Mouse (Mus musculus): ENCODE measurements around the gene Prm3. TPM values are rescaled to one million over a fixed set of nuclear protein-coding genes. Genes with fewer than 3 reads are reported as not detected.

The Prm3 gene
- polyA plus RNA-seq (2017; shearing (Covaris generic)) = not detected

DNA sequence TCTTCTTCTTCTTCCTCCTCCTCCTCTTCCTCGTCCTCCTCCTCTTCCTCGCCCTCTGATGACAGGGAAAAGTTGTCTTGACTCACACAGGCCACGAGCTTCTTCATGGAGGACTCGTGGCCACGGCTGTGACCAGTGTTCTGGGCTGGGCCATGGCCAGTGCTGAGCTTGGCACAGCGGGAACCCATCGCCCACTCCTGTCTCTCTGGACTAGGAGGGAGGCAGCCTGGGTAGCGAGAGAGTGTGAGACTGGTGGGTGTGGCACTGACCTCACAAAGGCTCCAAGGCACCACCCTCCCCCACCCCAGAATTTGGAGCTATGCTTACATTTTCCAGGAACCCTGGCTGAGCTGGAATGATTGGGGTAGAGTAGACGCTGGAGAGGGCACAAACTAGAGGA is at the start of gene Prm3:
Gene Prm3 (minus strand): TSS at position 213 of the 400 bp plus-strand sequence.

DNA sequence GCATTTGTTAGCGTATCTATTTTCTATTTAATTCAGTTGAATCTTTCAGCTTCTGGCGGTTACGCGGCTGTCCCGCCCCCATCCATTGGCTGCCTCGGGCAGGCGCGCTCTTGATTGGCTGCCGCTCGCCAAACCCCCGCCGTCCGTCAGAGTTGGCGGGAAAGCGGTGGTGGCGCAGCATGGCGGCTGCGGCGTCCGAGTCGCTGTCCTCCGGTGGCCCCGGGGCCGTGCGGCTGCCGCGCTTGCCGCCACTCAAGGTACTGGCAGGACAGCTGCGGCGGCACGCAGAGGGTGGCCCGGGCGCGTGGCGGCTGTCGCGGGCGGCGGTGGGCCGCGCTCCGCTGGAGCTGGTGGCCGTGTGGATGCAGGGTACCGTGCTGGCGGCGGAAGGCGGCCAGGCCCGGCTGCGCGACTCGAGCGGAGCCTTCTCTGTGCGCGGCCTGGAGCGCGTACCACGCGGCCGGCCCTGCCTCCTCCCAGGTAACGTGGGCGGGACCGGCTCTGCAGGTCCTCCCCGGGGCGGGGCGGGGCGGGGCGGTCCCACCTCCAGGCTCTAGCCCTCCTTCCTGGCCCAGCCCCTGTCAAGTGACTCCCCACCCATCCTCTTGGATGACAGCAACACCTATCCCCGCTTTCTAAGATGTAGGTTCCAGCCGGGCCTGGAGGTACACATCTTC is 44.3 kb upstream of the Prm3 start, which contains the start of gene Rmi2:
Gene Rmi2 (plus strand): TSS at position 149 of the 677 bp plus-strand sequence.

DNA sequence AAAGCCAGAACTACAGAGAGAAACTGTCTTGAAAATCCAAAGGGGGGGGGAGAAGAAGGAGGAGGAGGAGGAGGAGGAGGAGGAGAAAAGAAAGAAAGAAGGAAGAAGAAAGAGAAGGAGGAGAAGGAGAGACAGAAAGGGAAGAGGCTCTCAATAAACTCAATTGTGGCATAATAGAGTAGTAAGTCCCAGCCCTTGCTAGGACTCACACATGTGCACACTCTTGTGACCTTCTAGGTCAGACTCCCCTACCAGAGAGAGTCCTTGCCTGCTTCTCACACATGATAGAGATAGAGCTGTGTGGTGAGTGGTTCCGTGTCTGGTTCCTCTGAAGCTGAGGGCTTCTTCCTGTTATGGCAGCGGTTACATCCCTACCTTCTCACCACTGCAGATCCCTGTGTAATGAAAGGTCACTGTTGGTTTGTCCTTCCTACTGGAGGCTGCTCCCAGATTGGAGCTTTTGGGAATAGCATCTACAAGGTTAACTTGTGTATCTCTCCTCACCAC is 22.2 kb upstream of the Prm3 start, which contains the start of gene Gm11172:
Gene Gm11172 (plus strand): TSS at position 51 of the 507 bp plus-strand sequence.

DNA sequence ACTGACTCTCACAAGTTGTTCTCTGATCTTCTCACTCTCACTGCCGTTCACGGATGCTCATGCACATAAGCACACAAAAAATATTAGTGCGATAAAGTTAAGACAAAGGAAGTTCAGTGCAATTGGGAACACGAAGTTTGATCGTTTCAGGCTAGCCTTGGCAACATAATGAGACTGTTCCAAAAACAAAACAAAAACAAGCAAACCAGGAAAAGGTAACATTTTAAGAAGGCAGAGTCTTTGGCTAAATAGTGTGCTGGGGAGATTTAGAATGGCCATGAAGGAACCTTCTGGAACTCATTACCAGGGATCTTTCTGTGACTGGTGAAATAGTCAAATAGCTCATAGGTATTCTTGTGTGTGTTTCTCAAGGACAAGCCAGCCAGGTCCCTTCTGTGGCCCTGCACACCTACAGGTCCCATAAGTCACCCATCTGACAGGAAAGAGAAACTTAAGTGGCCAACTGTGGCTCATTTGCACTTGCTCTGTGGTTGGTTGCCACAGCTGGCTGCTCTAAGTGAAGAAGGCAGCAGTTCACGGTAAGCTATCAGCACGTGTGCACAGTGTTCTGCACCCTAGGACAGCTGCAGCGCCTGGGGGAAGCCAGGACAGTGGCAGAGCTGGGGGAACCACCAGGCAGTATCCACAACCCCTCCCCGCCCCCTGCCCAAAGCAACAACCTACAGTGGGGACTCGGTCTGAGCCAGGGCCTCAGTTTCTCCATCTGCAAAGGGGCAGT is 15.2 kb upstream of the Prm3 start, which contains the start of gene Prm1:
Gene Prm1 (minus strand): TSS at position 51 of the 739 bp plus-strand sequence.

DNA sequence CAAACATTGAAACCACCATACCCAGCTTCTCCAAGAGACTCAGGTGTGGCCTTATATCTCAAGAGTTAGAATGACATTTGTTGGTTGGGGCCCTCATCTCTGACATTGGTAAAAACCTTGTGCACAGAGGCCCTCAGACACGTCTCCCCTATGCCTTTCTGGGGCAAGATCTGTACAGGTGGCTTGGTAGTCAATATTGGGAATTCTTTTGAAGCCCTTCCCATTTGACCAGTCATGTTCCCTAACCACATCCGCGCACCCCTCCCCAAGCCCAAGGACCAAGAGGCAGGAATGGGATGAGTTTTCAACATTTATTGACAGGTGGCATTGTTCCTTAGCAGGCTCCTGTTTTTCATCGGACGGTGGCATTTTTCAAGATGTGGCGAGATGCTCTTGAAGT is 5.3 kb upstream of the Prm3 start, which contains the start of gene Prm2:
Gene Prm2 (minus strand): TSS at position 101 of the 400 bp plus-strand sequence.

DNA sequence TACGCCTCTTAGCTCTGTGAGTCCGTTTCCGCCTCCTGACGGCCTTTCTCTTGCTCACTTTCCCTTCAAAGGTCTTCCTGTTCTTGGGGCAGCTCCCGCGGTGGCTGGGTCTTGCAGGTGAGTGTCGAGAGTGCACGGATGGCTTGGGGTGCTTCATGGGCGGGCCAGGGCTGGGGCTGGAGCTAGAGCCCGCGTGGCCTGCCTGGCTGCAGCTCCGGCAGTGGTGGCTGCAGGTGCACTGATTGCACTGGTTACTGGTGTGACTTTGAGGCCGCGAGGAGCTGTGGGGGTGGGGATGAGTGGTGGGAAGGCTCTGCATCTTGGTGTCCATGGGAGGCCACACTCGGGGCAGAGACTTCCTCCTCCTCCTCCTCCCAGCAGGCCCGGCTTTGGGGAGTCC is 2.4 kb downstream of the Prm3 start, which contains the start of gene Tnp2:
Gene Tnp2 (minus strand): TSS at position 390 of the 400 bp plus-strand sequence.

DNA sequence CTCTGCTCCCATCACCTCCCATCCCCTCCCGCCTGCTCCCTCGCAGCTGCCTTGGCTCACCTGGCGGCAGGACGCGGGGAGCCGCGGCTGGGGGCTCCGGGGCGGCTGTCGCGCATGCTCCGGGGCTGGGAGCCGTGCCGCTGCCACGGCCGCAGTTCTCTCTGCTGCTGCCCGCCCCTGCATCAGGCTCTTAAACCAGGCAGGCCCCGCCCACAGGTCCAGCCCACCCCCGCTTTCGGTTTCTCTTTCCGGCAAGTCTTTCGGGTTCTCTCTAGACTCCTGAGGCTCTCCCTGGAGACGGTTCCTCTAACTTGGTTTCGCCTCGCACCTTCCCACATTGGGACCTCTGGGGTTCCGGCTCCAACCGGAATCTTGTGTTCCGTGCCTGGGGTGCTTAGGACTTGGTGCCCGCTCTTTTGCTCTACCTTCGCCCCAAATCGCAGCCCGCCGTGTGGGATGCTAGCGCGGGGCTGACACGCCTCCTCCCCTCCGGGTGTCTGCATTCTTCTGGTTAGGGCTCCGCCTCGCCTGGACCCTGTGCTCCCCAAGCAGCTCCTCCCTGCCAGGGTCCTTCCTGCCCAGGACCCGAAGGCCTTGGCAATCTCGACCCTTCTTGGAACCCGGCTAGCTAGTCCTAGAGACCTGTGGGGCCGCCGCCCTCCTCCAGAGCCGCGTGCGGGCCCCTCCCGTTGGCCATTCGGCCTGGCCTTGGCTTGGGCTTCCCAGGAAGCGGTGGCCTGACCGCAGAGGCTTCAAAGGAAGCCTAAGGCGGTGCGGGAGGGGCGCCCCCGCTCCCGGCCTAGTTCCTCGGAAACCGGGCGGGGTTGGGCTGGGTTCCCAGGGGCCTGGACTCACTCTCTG is 5.1 kb downstream of the Prm3 start, which contains the start of gene Socs1:
Gene Socs1 (minus strand): TSS at position 166 of the 861 bp plus-strand sequence.

Other genes with a start within 250 kb of the Prm3 start
- 20.9 TPM for gene Dexi, start 247.9 kb downstream of the Prm3 start, polyA plus RNA-seq (2017; shearing (Covaris generic))
- 20.9 TPM for gene Clec16a, start 245.6 kb downstream of the Prm3 start, polyA plus RNA-seq (2017; shearing (Covaris generic))
- 31.4 TPM for gene Socs1, start 5.4 kb downstream of the Prm3 start, polyA plus RNA-seq (2017; shearing (Covaris generic))
- gene Tnp2, start 2.3 kb downstream of the Prm3 start, polyA plus RNA-seq (2017; shearing (Covaris generic)) = not detected
- gene Prm2, start 5.2 kb upstream of the Prm3 start, polyA plus RNA-seq (2017; shearing (Covaris generic)) = not detected
- not detected for gene Prm1, start 14.9 kb upstream of the Prm3 start, polyA plus RNA-seq (2017; shearing (Covaris generic))
- gene Gm11172, start 22.0 kb upstream of the Prm3 start, polyA plus RNA-seq (2017; shearing (Covaris generic)) = not detected
- 2.5 TPM for gene Rmi2, start 44.1 kb upstream of the Prm3 start, polyA plus RNA-seq (2017; shearing (Covaris generic))